Mouse (Mus musculus) forebrain, embryonic 10.5 days (tissue): Measurements from ENCODE around the gene Adh6a. TPM values are rescaled to one million over a fixed set of nuclear protein-coding genes. Genes with fewer than 3 reads are reported as not detected.

Source experiments
- DNase-seq: peaks from one replicate; pipeline ENCODE4 v3.0.0-alpha.2; 2017; ENCODE audit warnings: low spot score; ENCODE audit errors: extremely low spot score
- H3K27ac ChIP-seq: fragments of 300-500 bp; sonication (generic); 2 replicates; pipeline ENCODE4 v1.5.1; 2016; ENCODE audit warnings: mild to moderate bottlenecking
- H3K27me3 ChIP-seq: fragments of 300-500 bp; sonication (generic); 2 replicates; pipeline ENCODE4 v1.6.1; 2016; ENCODE audit warnings: mild to moderate bottlenecking; ENCODE audit not compliant: poor library complexity, severe bottlenecking
- H3K36me3 ChIP-seq: fragments of 300-500 bp; sonication (generic); replicated peaks from 2 replicates; pipeline ENCODE4 v1.6.1; 2016; ENCODE audit warnings: mild to moderate bottlenecking, moderate library complexity
- H3K4me1 ChIP-seq: fragments of 300-500 bp; sonication (generic); 2 replicates; pipeline ENCODE4 v1.6.1; 2016
- H3K4me3 ChIP-seq: fragments of 300-500 bp; sonication (generic); 2 replicates; pipeline ENCODE4 v1.5.1; 2016; ENCODE audit warnings: mild to moderate bottlenecking, moderate library complexity
- H3K9me3 ChIP-seq: fragments of 300-500 bp; sonication (generic); 2 replicates; pipeline ENCODE4 v1.6.1; 2016; ENCODE audit warnings: mild to moderate bottlenecking, moderate library complexity
- WGBS: fragments of 180-500 bp; shearing (Covaris S2); methylation state at CpG from one replicate; pipeline ENCODE4 v1.1.7; 2016; 5-methylcytosine and 5-hydroxymethylcytosine counted together
- polyA plus RNA-seq: library from polyadenylated mRNA; unstranded; fragments of >200 nt; fragmentation: Nextera tagmentation; extraction: Ambion mirVana; gene quantifications from 2 replicates; pipeline ENCODE4 v1.2.1, GENCODE M21; 2016

Adh6a gene
- polyA plus RNA-seq, 1 experiment from 2014 or later = not detected

DNA sequence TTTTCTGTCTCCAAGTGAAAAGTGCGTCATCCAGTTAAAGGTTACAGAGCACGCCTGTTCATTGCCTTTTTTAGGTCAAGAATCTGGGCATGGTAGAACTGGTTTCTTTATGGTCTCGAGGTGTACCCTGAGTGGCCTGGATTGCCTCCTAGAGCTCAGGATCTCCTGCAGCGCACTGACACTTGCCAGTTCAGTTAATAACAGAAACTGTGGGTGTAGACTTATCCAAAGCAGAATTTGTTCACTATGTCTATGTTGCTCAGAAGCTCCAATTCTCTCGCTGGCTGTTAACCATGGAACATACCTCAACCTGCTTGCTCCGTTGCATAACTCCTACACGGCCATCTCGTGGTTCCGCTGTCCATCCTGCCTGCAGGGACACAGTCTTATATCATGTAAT lies 13.0 kb upstream of the Adh6a start:
- 89% methylated on average over 9 of the region's 9 CpGs for WGBS
- Histone ChIP-seq H3K27ac (no peak overlapping the region), H3K4me1 (peaks cover 9% of the 10 kb centered on the region; the same call in 1 of the 2 replicates), H3K36me3 (no peaks in the 10 kb centered on the region), H3K27me3 (no peaks in the 10 kb centered on the region), H3K4me3 (no peak overlapping the region), H3K9me3 (peaks cover 18% of the 10 kb centered on the region)
- no peak for DNase-seq

DNA sequence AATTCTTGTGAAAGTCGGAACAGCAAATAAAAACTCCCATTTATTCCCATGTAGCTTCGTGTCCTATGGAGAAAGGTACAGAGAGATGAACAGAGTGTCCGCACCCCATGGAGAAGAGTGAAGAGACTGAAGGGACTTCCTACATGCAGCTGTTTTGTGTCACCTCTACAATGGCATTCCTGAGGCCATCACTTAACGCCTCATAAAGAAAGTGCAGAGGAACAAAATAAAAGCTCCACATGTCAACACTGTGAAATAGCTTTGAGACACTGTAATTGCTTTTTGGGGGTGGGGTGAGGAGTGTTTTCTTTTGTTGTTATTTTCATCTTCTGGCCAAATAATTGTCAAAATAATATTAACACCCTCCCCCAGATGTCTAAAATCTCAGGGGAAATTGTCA lies 10.4 kb upstream of the Adh6a start:
- Histone ChIP-seq H3K27ac (no peak overlapping the region), H3K9me3 (peaks cover 11% of the 10 kb centered on the region; the same call in 1 of the 2 replicates), H3K4me3 (no peak overlapping the region), H3K36me3 (no peaks in the 10 kb centered on the region), H3K4me1 (peaks cover 15% of the 10 kb centered on the region), H3K27me3 (no peaks in the 10 kb centered on the region)
- no peak for DNase-seq
- WGBS = 79% methylated on average over 4 of the region's 4 CpGs

DNA sequence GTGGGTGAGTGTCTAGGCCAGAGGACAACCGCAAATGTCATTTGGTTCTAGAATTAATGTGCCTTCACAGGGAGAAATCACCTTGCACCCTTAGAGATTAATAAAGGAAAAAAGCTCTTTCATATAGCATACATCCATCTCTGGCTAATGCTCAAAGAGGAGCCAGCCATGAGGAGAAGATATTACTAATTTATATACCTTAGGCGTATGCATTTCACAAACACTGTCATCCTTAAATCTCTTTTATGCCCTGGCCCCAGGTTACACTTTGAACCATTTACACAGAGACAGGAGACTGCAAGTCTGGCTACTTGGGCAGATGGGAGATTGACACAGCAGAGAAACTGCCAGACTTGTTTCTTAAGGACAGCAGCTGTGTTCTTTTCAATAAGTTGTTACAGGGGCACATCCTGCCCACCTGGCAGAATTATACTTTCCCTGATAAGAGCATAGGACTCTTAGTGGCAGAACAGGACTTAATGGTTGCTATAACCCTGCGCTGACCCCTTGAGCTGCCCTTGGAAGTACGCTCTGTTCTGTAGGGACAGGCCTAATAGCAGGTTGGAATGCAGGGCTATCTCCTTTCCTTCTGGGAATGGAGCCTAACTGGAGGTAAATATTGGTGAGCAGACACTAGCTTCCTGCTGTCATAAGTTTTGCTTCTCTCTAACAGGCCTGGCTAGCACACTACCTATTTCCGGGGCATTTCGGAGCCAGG lies 9.2 kb upstream of the Adh6a start:
- Histone ChIP-seq H3K27me3 (no peaks in the 10 kb centered on the region), H3K4me1 (peaks cover 15% of the 10 kb centered on the region), H3K9me3 (peaks cover 2% of the 10 kb centered on the region; the same call in 1 of the 2 replicates), H3K4me3 (no peak overlapping the region), H3K27ac (no peak overlapping the region), H3K36me3 (no peaks in the 10 kb centered on the region)
- 92% methylated on average over 6 of the region's 6 CpGs for WGBS
- DNase-seq = no peak

DNA sequence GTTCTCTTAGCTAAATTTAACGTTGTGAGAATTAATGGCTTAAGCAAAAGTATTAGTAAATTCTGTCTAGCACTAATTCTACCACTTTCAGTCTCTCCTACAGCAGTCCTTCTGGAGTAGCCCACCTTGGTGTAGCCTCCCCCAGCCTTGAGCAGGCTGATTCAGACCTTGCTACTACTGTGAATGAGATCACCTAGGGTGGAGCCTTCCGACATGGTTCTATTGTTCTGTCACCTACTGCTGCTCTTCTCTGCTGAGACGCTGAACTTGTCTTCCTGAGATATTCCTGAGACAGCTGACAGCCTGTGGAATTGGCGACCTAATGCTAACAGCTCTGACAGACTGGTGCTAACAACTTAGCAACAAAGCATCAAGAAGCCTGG lies 8.6 kb upstream of the Adh6a start:
- Histone ChIP-seq H3K36me3 (no peaks in the 10 kb centered on the region), H3K4me3 (no peak overlapping the region), H3K27ac (no peak overlapping the region), H3K9me3 (no peaks in the 10 kb centered on the region), H3K27me3 (no peaks in the 10 kb centered on the region), H3K4me1 (peaks cover 15% of the 10 kb centered on the region)
- DNase-seq = no peak
- 62% methylated on average over 4 of the region's 4 CpGs for WGBS

DNA sequence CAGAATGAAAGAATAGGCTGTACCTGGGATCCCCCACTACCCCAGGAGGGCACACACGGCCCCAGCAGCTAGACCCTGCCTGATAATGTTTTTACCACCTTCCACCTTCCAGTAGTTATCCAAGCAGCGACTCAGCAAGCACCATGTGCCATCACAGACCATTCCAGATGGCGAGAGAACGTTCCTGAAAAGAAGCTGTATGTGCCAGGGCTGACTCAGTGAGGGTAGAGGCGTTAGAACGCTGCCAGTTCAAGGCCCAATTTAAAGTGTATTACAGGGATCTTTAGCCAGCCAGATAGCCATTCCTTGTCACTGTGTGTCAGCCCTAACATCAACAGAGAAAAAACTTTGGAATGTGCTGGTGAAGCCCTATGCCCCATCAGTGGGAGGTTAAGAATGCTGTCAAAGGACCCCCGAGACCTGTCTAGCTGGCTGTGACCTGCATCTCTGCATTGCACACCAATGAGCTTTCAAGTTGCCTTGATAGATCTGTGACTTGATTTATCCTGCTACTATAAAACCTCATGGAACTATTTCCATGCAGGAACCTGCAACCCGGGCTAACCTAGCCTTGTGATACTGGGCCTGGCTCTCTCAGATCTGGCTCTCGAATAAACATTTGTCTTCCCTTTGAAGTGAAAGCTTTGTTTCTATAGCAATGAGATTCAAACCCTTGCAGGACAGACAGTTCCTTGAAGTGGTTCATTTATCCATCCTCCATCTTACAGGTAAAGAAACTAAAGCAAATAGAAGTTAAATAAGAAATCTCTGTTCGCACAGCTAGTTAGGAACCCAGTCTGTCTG lies 7.4 kb upstream of the Adh6a start:
- no peak for DNase-seq

DNA sequence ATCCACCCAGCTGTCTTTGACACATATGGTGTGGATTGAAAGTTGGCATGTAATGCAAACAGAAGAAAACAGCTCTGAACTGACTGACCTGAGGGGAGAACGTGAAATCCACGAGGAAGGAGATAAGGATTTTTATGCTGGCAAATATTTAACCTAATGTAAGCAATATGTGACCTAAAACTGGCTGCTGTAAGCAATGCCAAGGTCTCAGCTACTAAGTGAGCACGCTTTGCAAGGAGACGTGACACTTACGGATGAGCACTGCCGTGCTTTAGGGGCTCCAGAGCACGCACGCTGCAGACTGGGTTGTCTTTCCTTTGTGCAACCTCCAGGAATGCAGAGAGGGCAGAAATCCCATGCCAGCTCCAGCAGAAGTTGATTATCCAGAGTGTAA lies 6.8 kb upstream of the Adh6a start:
- no peak for DNase-seq
- Histone ChIP-seq H3K4me1 (peaks cover 15% of the 10 kb centered on the region), H3K36me3 (no peaks in the 10 kb centered on the region), H3K4me3 (no peak overlapping the region), H3K27me3 (no peaks in the 10 kb centered on the region), H3K9me3 (no peaks in the 10 kb centered on the region), H3K27ac (no peak overlapping the region)
- 68% methylated on average over 8 of the region's 8 CpGs for WGBS

More for the DNA sequence above, 7.4 kb upstream of the Adh6a start:
- Histone ChIP-seq H3K4me3 (no peak overlapping the region), H3K9me3 (no peaks in the 10 kb centered on the region), H3K27ac (no peak overlapping the region), H3K36me3 (no peaks in the 10 kb centered on the region), H3K27me3 (no peaks in the 10 kb centered on the region), H3K4me1 (peaks cover 15% of the 10 kb centered on the region)
- WGBS = 81% methylated on average over 10 of the region's 10 CpGs

DNA sequence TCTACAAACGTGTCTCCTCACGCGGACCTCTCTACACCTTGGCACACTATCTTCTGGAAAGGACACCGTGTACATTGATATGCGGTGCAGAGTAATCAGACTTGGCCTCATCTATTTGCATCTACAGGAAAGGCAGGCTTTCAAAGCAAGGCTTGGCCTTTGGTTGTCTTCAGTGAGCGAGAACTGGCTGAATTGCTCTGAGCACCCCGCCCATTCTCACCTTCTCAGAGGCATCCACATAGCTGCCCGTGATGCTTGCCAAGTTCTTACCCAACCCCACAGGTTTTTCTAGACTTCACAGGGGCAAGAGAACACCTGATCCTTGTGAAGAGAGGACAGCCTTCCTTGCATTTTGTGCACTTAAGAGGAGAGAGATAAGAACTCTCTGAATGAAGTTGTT lies 3.2 kb upstream of the Adh6a start:
- no peak overlapping the region for H3K27ac ChIP-seq
- no peak overlapping the region for H3K4me3 ChIP-seq
- 93% methylated on average over 8 of the region's 8 CpGs for WGBS
- H3K27me3 ChIP-seq = no peaks in the 10 kb centered on the region
- H3K9me3 ChIP-seq = no peaks in the 10 kb centered on the region
- peaks cover 6% of the 10 kb centered on the region; the same call in 1 of the 2 replicates for H3K4me1 ChIP-seq
- H3K36me3 ChIP-seq = no peaks in the 10 kb centered on the region
- DNase-seq = no peak

DNA sequence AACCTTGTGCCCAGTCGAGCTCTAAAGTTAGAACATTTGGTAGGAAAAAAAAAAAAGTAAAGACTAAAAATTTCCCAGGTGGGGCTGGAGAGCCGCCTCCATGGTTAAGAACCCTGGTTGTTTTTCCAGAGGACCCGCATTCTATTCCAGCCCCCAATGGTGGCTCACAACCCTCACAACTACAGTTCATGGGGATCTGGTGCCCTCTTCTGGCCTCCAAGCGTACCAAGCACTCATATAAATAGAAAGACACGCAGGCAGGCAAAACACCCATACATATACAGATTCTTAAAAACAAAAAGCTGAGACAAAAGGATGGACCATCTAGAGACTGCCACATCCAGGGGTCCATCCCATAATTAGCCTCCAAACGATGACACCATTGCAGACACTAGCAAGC lies 2.1 kb upstream of the Adh6a start:
- Histone ChIP-seq H3K27me3 (no peaks in the 10 kb centered on the region), H3K4me3 (no peak overlapping the region), H3K27ac (no peak overlapping the region), H3K4me1 (no peaks in the 10 kb centered on the region), H3K36me3 (no peaks in the 10 kb centered on the region), H3K9me3 (no peaks in the 10 kb centered on the region)
- no peak for DNase-seq
- WGBS = 81% methylated on average over 6 of the region's 6 CpGs

DNA sequence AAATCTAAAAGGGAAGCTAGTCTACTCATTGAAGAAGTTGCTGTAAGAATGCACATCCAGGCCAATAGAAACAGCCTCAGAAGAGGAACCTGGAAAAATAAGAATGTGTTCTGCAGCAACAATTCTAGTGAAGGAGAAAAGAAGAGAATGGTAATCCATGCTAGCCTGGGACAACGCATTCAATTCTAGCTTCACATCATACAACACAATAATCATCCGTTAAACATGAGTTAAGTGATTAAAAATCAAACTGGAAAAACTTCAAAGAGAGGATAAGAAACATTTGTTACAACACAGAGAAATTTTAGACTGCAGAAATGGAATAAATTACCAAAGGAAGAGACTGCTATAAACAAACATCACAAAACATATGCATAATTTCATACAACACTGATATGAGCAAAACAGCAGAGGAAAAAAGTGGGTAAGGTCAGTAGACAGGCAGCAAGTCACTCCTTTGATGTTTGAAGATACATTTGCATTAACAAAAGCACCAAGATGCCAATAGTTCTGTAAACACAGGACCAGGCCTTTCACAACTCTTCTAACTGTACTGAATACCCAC lies 3.9 kb downstream of the Adh6a start:
- 89% methylated on average over 2 of the region's 2 CpGs for WGBS
- Histone ChIP-seq H3K9me3 (no peaks in the 10 kb centered on the region), H3K27ac (no peak overlapping the region), H3K4me1 (no peaks in the 10 kb centered on the region), H3K4me3 (no peak overlapping the region), H3K36me3 (no peaks in the 10 kb centered on the region), H3K27me3 (no peaks in the 10 kb centered on the region)
- no peak for DNase-seq

DNA sequence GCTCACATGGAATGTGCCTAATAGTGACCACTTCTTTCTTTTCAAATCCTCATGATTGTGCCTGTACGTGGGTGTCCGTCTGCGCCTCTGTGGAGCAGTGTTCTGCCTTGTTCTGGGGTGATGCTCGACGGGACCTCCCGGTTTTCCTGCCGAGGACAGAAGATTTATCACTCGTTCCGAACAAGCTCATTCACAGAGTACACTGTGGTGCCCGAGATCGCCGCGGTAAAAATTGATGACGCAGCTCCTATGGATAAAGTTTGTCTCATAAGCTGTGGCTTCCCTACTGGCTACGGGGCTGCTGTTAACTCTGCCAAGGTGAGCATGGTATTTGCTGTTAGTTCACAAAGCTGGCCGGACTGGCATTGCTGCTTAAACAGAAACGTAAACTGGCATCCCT lies 11.9 kb downstream of the Adh6a start:
- no peaks in the 10 kb centered on the region for H3K9me3 ChIP-seq
- H3K36me3 ChIP-seq = no peaks in the 10 kb centered on the region
- H3K4me3 ChIP-seq = no peak overlapping the region
- no peak for DNase-seq
- WGBS = 95% methylated on average over 17 of the region's 17 CpGs
- no peaks in the 10 kb centered on the region for H3K27me3 ChIP-seq
- no peaks in the 10 kb centered on the region for H3K4me1 ChIP-seq
- no peak overlapping the region for H3K27ac ChIP-seq

DNA sequence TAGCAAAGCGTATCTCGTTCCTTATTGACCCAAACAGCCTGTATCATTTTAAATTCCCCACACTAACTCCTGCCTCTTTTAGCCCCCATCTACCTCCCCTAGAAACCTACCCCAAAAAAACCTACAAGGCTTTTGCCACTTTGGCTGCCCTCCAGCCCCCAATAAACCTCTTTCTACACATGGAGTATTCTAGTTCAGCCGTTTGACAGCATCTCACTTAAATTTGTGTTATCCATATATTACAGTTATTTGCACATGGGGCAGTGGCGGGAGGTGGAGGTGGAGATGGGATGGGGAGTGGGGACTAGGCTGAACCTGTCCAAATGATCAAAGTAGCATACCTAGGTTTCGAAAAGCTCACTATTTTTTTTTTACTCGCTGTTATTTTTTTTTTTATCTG lies 12.4 kb downstream of the Adh6a start:
- no peak overlapping the region for H3K27ac ChIP-seq
- WGBS = 92% methylated on average over 6 of the region's 6 CpGs
- no peaks in the 10 kb centered on the region for H3K9me3 ChIP-seq
- H3K27me3 ChIP-seq = no peaks in the 10 kb centered on the region
- H3K4me3 ChIP-seq = no peak overlapping the region
- no peaks in the 10 kb centered on the region for H3K4me1 ChIP-seq
- DNase-seq = no peak
- H3K36me3 ChIP-seq = no peaks in the 10 kb centered on the region

DNA sequence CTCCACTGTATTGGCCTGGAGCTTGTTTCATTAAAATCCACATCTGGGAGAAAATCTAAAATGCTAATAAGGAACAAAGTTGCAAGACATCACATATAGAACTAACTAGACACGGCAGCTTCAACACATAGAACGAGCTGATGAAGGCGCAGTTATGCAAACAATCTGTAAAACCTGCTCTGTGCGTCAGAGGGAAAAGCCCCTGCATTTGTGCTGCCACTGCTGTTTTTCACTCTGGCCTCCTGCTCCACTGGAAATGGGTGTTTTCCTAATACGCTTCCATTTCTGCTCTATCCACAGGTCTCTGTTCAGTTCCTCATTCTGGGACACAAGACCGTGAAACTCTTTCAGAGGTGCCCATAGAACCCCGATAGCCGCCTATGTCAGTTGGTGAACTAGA lies 20.8 kb downstream of the Adh6a start:
- no peak overlapping the region for H3K27ac ChIP-seq
- no peak overlapping the region for H3K4me3 ChIP-seq
- DNase-seq = no peak
- 97% methylated on average over 8 of the region's 8 CpGs for WGBS
- H3K9me3 ChIP-seq = no peaks in the 10 kb centered on the region
- H3K27me3 ChIP-seq = no peaks in the 10 kb centered on the region
- no peaks in the 10 kb centered on the region for H3K4me1 ChIP-seq
- H3K36me3 ChIP-seq = no peaks in the 10 kb centered on the region

DNA sequence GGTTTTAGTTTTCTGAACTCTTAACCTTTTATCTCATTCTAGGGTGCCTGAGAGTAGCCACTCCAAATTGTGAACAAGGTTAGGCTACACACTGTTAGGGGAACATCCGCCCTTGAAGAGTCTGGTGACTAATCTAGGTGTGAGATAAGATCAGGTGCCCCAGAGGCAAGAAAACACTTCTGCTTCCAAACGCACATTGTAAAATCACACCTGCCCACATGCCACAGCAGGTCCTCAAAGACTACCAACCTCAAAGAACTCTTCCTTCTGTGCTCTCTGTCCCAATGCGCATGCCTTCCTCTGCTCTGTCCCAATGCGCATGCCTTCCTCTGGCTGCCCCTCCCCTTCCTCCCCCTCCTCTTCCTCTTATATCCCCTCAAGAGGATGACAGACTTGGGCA lies 21.2 kb downstream of the Adh6a start:
- WGBS = 92% methylated on average over 4 of the region's 4 CpGs
- no peaks in the 10 kb centered on the region for H3K27me3 ChIP-seq
- DNase-seq = no peak
- H3K4me1 ChIP-seq = no peaks in the 10 kb centered on the region
- no peak overlapping the region for H3K4me3 ChIP-seq
- no peaks in the 10 kb centered on the region for H3K9me3 ChIP-seq
- no peaks in the 10 kb centered on the region for H3K36me3 ChIP-seq
- H3K27ac ChIP-seq = no peak overlapping the region
